Mouse (Mus musculus) layer of hippocampus, adult 18-20 months (tissue): ENCODE data around the gene 0610010K14Rik. TPM values are rescaled to one million over a fixed set of nuclear protein-coding genes. Genes with fewer than 3 reads are reported as not detected.

Experiments used
- DNase-seq, 2 experiments: peaks; one replicate each; pipeline ENCODE4 v3.0.0; 2022; ENCODE audit warnings: low spot score in 2 of 2
- total RNA-seq, 2 experiments: library from RNA; stranded (reverse); gene quantifications; 2 replicates each; pipeline ENCODE4 v1.2.3; 2021

0610010K14Rik gene
- total RNA-seq, 2 experiments from 2014 or later, result 39.7 to 45.9 TPM

GRCm38 (mm10) chr11:70218039-70218438, 19.7 kb downstream of the 0610010K14Rik start:
- no peak for DNase-seq

GRCm38 (mm10) chr11:70216103-70216502, 21.6 kb downstream of the 0610010K14Rik start:
- no peak for DNase-seq

- DNase-seq, result no peak
Observed at GRCm38 (mm10) chr11:70215301-70215700, 22.4 kb downstream of the 0610010K14Rik start.

GRCm38 (mm10) chr11:70214856-70215209, 22.9 kb downstream of the 0610010K14Rik start:
- no peak for DNase-seq

- DNase-seq, result no peak
Observed at GRCm38 (mm10) chr11:70214191-70214855, 23.4 kb downstream of the 0610010K14Rik start.

- peak in 1 of 2 experiments; percentile 49 for DNase-seq
Observed at GRCm38 (mm10) chr11:70213736-70214135, 24.0 kb downstream of the 0610010K14Rik start.

GRCm38 (mm10) chr11:70212896-70213295, 24.8 kb downstream of the 0610010K14Rik start:
- DNase-seq, result peak in 1 of 2 experiments; percentile 87

- no peak for DNase-seq
Observed at GRCm38 (mm10) chr11:70212423-70212822, 25.3 kb downstream of the 0610010K14Rik start, which contains the start of gene Slc16a11. Slc16a11 (plus strand) TSS chr11:70212752.

- DNase-seq, result no peak
Observed at GRCm38 (mm10) chr11:70211972-70212371, 25.7 kb downstream of the 0610010K14Rik start.

- DNase-seq, result no peak
Observed at GRCm38 (mm10) chr11:70210681-70211080, 27.0 kb downstream of the 0610010K14Rik start.

- DNase-seq, result no peak
Observed at GRCm38 (mm10) chr11:70208778-70209388, 28.8 kb downstream of the 0610010K14Rik start.

- DNase-seq, result no peak
Observed at GRCm38 (mm10) chr11:70207283-70207682, 30.4 kb downstream of the 0610010K14Rik start.

- no peak for DNase-seq
Observed at GRCm38 (mm10) chr11:70206801-70207200, 30.9 kb downstream of the 0610010K14Rik start.

- peak in 1 of 2 experiments; percentile 80 for DNase-seq
Observed at GRCm38 (mm10) chr11:70201691-70202090, 36.0 kb downstream of the 0610010K14Rik start.

- no peak for DNase-seq
Observed at GRCm38 (mm10) chr11:70200036-70200608, 37.6 kb downstream of the 0610010K14Rik start.

GRCm38 (mm10) chr11:70199107-70199506, 38.6 kb downstream of the 0610010K14Rik start:
- no peak for DNase-seq

GRCm38 (mm10) chr11:70198332-70198731, 39.4 kb downstream of the 0610010K14Rik start:
- no peak for DNase-seq

GRCm38 (mm10) chr11:70193354-70194285, 44.1 kb downstream of the 0610010K14Rik start:
- DNase-seq, result no peak

- DNase-seq, result no peak
Observed at GRCm38 (mm10) chr11:70192157-70192556, 45.6 kb downstream of the 0610010K14Rik start.

GRCm38 (mm10) chr11:70191188-70191587, 46.5 kb downstream of the 0610010K14Rik start:
- no peak for DNase-seq
